Mouse (Mus musculus) embryo, embryonic 11 days (tissue): ENCODE data around the gene Fez1.
A peak's percentile ranks its signal among the peaks of the same experiment; 100 is the strongest.

Experiments
- DNase-seq: peaks from one replicate; pipeline ENCODE4 v3.0.0-alpha.2; 2015

Gene Fez1

DNA sequence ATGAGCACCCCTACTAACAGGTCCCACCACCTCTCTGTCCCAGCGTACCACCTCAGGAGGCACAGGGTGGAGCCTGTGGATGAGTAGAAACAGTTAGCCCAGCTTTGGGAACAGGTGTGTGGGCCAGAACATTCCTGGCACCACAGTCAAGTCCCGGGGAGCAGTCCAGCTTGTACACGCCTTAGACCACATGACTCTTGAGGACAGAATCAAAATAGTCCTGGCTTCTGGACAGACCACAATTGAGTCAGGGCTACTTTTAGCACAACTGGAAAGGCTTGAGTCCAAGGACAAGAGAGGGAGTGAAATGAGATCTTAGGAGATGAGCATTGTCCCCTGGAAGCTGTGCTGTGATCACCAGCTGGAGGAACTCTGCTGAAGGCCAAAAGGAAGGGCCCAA lies 76.9 kb downstream of the Fez1 start:
- DNase-seq, result no peak

DNA sequence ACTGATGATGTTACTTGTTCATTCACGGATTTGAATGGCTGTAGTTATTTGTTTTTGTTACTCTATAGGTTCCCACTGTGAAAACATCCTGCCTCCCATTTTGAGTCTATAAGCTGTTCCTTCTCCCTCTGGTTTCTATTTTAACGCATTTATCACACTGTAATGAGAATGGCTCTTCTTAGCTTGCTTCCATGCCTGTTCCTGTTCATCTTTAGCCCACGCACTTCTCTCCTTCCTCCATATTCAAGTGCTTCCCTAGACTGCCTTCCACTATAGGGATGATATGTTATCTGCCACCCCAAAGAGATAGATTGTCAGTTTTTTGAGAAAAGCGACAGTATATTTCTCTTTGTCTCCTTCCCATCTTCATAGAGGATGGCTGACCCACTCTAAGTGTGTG lies 78.8 kb downstream of the Fez1 start:
- no peak for DNase-seq

DNA sequence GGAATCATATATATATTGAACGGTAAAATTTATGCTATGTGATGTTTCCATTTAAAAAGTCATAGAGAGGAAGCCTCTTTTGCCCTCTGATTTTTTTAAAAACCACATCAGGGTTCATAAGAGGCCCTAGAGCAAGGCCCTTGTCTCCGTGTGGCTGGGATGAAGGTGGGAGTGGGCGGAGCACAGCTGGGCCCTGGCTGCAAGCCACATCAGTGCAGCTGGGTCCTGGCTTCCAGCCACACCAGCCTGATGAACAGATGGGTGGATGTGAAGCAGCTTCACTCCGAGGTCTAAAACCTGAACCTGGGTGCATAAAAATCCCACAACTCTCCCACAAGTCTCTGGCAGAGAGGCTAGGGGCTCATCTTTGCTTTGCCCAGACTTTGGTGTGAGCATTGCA lies 83.8 kb downstream of the Fez1 start:
- no peak for DNase-seq

DNA sequence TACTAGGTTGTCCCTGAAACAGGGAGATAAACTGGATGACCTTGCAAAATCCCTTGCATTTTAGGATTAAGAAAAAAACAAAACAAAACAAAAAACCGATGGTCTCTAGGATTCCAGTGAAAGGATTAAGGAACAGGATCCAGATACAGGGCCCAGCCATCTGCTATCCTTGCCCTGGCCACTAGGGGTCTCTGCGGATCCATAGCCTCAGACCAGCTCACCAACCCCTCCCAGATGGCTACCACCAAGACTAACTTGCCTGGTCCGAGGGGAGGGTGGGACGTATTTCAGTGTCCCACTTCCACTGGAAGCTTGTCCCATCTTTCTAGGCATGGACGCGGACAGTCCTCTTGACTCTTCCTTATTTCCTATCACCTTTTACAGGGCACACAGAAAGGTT lies 94.7 kb downstream of the Fez1 start:
- peak; percentile 82 for DNase-seq

DNA sequence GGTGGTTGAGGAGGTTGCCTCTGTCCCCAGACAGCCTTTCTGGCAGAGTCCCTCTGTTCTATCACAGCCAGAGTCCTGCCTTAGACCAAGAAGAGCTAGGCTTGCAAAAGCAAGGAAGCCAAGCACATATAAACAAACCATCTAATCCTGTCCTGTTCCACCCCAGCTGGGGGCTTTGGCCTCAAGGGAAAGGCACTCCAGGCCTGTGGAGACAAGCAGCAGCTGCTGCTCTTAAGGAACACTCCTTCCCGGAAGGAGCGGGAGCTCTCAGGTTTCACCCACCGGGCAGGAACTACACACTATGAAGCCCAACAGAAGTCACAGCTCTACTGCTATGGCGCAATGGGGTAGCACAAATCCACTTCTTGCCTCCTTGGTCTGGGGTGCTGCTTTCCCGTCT lies 95.3 kb downstream of the Fez1 start:
- peak; percentile 59 for DNase-seq

DNA sequence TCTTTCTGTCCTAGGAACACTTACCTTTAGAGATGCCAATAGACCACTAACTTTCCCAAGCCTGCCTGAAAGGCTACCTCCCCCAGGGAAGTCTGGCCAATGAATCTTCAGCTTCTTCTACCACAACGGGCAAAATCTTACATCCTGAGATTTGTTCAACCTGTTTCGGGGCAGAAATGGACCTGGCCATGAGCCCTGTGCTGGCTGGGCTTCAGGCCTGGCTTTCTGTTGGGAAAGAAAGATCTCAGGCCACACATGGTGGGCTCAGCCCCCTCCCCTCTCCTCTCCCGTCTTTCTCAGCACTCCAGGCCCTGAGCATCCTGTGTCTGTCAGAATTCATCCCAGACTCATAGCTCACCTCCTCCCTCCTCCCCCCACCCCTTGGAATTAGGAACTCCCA lies 96.9 kb downstream of the Fez1 start:
- DNase-seq, result no peak

DNA sequence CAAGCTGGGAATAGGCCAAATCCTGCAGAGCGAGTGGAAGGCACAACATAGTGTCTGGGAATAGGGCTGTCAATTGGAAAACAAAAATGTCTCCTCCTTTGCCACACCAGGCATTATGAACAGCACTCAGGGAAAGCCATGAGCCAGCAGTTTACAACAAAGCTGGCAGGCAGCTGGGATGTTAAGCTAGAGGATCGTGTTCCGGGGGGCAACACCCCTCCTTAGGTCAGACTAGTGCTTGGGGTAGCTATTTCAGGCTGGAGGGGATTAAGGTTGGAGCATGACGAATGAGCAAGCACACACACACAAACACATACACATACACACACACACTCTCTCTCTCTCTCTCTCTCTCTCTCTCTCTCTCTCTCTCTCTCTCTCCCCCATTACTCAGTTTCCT lies 97.8 kb downstream of the Fez1 start:
- DNase-seq, result peak; percentile 16

DNA sequence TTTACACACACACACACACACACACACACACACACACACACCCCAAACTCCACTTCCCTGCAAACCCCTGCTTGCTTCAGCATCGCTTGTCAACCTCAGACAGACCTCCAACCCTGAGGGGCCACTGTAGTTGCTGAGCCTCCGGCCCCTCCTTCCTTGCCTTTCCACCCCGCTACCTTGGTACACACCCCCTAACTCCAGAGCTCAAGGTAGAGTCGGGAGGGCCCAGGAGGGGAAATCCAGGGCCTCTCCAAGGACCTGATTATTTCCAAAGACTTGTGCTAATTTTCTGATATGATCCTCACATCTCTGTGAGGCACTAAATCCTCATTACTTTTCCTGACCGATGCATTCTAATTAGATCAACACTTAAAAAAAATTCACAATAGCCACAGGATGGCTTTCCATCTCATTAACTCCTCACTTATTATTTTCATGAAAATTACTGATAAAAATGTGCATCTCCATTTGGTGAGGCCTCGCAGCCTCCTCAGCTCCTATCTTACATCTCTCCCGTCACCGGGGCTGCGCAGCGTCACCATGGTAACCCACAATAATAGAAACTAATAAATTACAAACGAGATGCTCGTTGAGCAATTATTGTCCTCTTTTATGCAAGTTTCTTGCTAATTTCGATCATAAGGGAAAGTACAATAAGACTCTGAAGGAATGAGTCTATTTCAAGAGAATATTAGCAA lies 100.2 kb downstream of the Fez1 start:
- DNase-seq, result no peak

DNA sequence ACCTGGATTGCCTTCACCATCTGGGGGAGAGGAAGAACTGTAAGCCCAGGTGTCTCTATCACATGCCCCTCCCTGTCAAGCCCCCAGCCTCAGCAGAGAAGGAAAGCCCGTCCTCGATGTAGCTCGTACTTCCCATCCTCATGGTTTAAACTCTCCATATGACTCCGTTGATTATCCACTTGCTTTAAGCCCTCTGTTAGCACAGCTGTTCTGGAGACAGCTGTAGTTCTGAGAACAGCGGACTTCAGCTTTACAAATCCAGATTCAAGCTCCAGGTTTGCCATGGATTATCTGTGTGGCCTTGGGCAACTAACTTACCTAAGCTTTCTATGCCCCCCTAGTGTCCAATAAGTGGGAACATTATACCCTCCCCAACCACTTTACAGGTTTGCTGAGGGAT lies 102.1 kb downstream of the Fez1 start:
- no peak for DNase-seq
